Mouse (Mus musculus) G1E (cell line): ENCODE results near the gene Krt39. TPM values are rescaled to one million over a fixed set of nuclear protein-coding genes. Genes with fewer than 3 reads are reported as not detected.

ENCODE experiments used
- ATAC-seq: 2 replicates; pipeline ENCODE4 v1.8.0; 2016; ENCODE audit warnings: mild to moderate bottlenecking; ENCODE audit not compliant: insufficient number of reproducible peaks, poor library complexity, low FRiP score, severe bottlenecking; ENCODE audit errors: extremely low read depth
- DNase-seq: peaks from one replicate; pipeline ENCODE4 v3.0.0; 2012; ENCODE audit warnings: low spot score
- H3K27me3 ChIP-seq: 2 replicates; pipeline ENCODE4 v1.6.1; 2012; ENCODE audit warnings: mild to moderate bottlenecking, low read length, inconsistent platforms; ENCODE audit not compliant: insufficient read depth
- H3K36me3 ChIP-seq: replicated peaks from 2 replicates; pipeline ENCODE3; 2012; ENCODE audit warnings: mild to moderate bottlenecking, inconsistent platforms
- H3K4me1 ChIP-seq: 2 replicates; pipeline ENCODE4 v1.6.1; 2012; ENCODE audit warnings: low read depth, low read length, inconsistent platforms, mixed read lengths; ENCODE audit not compliant: insufficient read depth
- H3K4me3 ChIP-seq: 2 replicates; pipeline ENCODE4 v1.5.1; 2012; ENCODE audit warnings: low read depth, mild to moderate bottlenecking, inconsistent platforms, low read length, moderate library complexity, mixed read lengths
- H3K9me3 ChIP-seq: replicated peaks from 2 replicates; pipeline ENCODE4 v1.6.1; 2012; ENCODE audit warnings: inconsistent platforms
- CTCF ChIP-seq: IDR thresholded peaks from 2 replicates; pipeline ENCODE4 v1.5.1; 2012; ENCODE audit warnings: low read depth, low read length, inconsistent platforms, mixed read lengths
- GATA1 ChIP-seq: IDR thresholded peaks from 2 replicates; pipeline ENCODE4 v1.6.1; 2012; ENCODE audit warnings: borderline replicate concordance, low read length, inconsistent platforms, mixed read lengths
- GATA2 ChIP-seq: IDR thresholded peaks from 2 replicates; pipeline ENCODE4 v1.6.1; 2012; ENCODE audit warnings: low read depth, low read length, inconsistent platforms, borderline replicate concordance
- POLR2AphosphoS5 ChIP-seq: IDR thresholded peaks from 2 replicates; pipeline ENCODE4 v1.6.1; 2012; ENCODE audit warnings: low read depth, low read length, inconsistent platforms; ENCODE audit not compliant: insufficient replicate concordance
- TAL1 ChIP-seq: conservative IDR thresholded peaks from 2 replicates; pipeline ENCODE4 v1.6.1; 2012; ENCODE audit warnings: low read depth, low read length, inconsistent platforms, mixed read lengths
- polyA plus RNA-seq: library from polyadenylated mRNA; stranded (reverse); fragments of >175 nt; gene quantifications from 2 replicates; pipeline ENCODE4 v1.2.3, GENCODE M21; 2012
- total RNA-seq, 2 experiments: library from RNA; stranded (forward) in 1 of 2; stranded (reverse) in 1 of 2; fragments of 200-1000 nt in 1 of 2; fragments of >200 nt in 1 of 2; fragmentation: Nextera tagmentation in 1 of 2; gene quantifications; 2 replicates each; pipeline ENCODE4 v1.2.3; 2014 to 2017

The Krt39 gene
- total and polyA plus RNA-seq, 3 experiments, result 0.05 TPM; not detected in 2

- H3K36me3 ChIP-seq, result no peaks in the 10 kb centered on the region
- TF ChIP-seq POLR2AphosphoS5 (no peak), GATA2 (no peak), GATA1 (no peak), CTCF (no peak), TAL1 (no peak)
- H3K27me3 ChIP-seq, result no peaks in the 10 kb centered on the region
- H3K4me3 ChIP-seq, result no peak overlapping the region
- ATAC-seq (no peak), DNase-seq (no peak)
- peaks cover 6% of the 10 kb centered on the region for H3K9me3 ChIP-seq
- H3K4me1 ChIP-seq, result no peaks in the 10 kb centered on the region
These were observed 35.1 kb upstream of the Krt39 start for GRCm38 (mm10) chr11:99556195-99556594.

GRCm38 (mm10) chr11:99550765-99551164 is 29.6 kb upstream of the Krt39 start, which contains the start of gene Krtap3-3:
Gene Krtap3-3 (minus strand): TSS chr11:99550865.
- no peaks in the 10 kb centered on the region for H3K27me3 ChIP-seq
- DNase-seq (no peak), ATAC-seq (no peak)
- H3K4me3 ChIP-seq, result no peak within 1 kb of the TSS
- no peaks in the 10 kb centered on the region for H3K4me1 ChIP-seq
- no peaks in the 10 kb centered on the region for H3K36me3 ChIP-seq
- TF ChIP-seq GATA2, result no peak
- TF ChIP-seq POLR2AphosphoS5, result no peak
- no peak for TF ChIP-seq TAL1
- no peak for TF ChIP-seq CTCF
- no peak for TF ChIP-seq GATA1
- no peaks in the 10 kb centered on the region for H3K9me3 ChIP-seq

GRCm38 (mm10) chr11:99547892-99548291 is 26.8 kb upstream of the Krt39 start:
- no peaks in the 10 kb centered on the region for H3K27me3 ChIP-seq
- H3K4me1 ChIP-seq, result no peaks in the 10 kb centered on the region
- ATAC-seq, result no peak
- H3K4me3 ChIP-seq, result no peak overlapping the region
- no peak for DNase-seq
- no peaks in the 10 kb centered on the region for H3K36me3 ChIP-seq
- TF ChIP-seq GATA2, result no peak
- no peak for TF ChIP-seq CTCF
- no peak for TF ChIP-seq GATA1
- TF ChIP-seq POLR2AphosphoS5, result no peak
- TF ChIP-seq TAL1, result no peak
- peaks cover 2% of the 10 kb centered on the region for H3K9me3 ChIP-seq

- Histone ChIP-seq H3K36me3 (no peaks in the 10 kb centered on the region), H3K9me3 (peaks cover 28% of the 10 kb centered on the region), H3K4me3 (no peak overlapping the region), H3K27me3 (no peaks in the 10 kb centered on the region), H3K4me1 (no peaks in the 10 kb centered on the region)
- DNase-seq, result no peak
- ATAC-seq, result no peak
- TF ChIP-seq TAL1 (no peak), POLR2AphosphoS5 (no peak), GATA2 (no peak), GATA1 (no peak), CTCF (no peak)
These were observed 18.6 kb upstream of the Krt39 start for GRCm38 (mm10) chr11:99539721-99540120.

GRCm38 (mm10) chr11:99514098-99514497 is 7.0 kb downstream of the Krt39 start:
- Histone ChIP-seq H3K4me3 (no peak overlapping the region), H3K27me3 (no peaks in the 10 kb centered on the region), H3K36me3 (no peaks in the 10 kb centered on the region), H3K4me1 (no peaks in the 10 kb centered on the region), H3K9me3 (peaks cover 7% of the 10 kb centered on the region)
- TF ChIP-seq TAL1 (no peak), CTCF (no peak), GATA1 (no peak), GATA2 (no peak)
- DNase-seq (no peak), ATAC-seq (no peak)

GRCm38 (mm10) chr11:99500095-99500805 is 20.9 kb downstream of the Krt39 start:
- Histone ChIP-seq H3K4me1 (no peaks in the 10 kb centered on the region), H3K4me3 (no peak overlapping the region), H3K36me3 (no peaks in the 10 kb centered on the region), H3K27me3 (no peaks in the 10 kb centered on the region), H3K9me3 (0 out of 2 replicates have a peak, but pooled peaks cover 3% of the 10 kb centered on the region)
- ATAC-seq, result no peak
- TF ChIP-seq CTCF (no peak), POLR2AphosphoS5 (no peak), TAL1 (no peak), GATA2 (no peak), GATA1 (no peak)
- no peak for DNase-seq
